Mouse (Mus musculus) WW6 (cell line): Measurements from ENCODE around the gene Gphb5.

Experiments
- DNase-seq: peaks from one replicate; pipeline ENCODE4 v3.0.0-alpha.2; 2013; ENCODE audit warnings: low read depth, low spot score

Gene Gphb5

GRCm38 (mm10) chr12:75394011-75394773 lies 22.4 kb downstream of the Gphb5 start:
- DNase-seq = no peak

DNA sequence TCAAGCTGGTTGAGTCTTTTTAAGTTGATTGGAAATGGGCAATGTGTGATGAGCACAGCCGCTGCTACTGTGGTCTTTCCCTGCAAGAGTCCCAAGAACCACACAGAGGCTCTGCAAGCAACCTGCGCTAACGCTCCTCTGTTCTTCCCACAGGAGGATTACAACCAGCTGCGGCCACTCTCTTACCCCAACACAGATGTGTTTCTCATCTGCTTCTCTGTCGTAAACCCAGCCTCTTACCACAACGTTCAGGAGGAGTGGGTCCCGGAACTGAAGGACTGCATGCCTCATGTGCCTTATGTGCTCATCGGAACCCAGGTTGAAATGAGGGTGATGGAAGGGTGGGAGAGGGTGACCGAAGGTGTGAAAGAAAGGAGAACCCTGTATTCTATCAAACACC lies 25.1 kb downstream of the Gphb5 start:
- DNase-seq = no peak

GRCm38 (mm10) chr12:75389308-75390135 lies 27.1 kb downstream of the Gphb5 start:
- no peak for DNase-seq

DNA sequence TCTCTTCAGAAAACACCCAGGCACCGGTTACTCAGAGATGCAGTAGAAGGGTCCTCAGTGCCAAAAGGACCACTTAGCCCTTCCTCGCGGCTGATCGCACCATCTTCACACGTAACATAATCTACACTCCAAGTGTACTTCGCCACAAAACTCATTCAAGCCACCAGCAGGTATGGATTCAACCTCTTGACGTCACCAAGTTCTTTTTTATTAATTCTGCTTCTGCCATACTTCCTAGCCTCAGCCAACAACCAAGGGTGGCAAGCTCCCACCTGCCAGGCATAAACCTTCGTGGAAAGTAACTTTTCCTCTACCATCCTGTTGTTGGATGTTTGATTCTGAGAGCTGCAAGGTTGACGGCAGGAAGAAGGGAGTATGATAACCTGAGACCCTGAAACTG lies 28.1 kb downstream of the Gphb5 start:
- DNase-seq = no peak

DNA sequence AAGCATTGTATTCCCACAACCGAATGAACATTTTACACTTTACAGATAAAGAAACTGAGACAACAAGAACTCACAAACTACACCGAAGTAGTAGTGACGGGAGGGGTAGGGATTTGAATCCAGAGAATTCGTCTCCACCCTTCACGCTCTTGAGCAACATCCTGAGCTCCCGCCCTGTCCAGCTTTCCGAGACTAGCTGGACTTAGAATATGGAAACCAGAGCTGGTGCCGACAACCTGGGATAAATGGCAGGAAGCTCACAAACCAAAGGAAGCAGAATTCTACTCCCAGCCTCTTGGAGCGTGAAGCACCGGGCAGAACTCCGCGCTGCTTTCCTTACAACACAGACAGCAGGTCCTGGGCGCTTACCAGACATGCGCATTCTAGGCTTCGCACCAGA lies 28.7 kb downstream of the Gphb5 start:
- DNase-seq = no peak

GRCm38 (mm10) chr12:75387156-75387555 lies 29.4 kb downstream of the Gphb5 start:
- DNase-seq = no peak

DNA sequence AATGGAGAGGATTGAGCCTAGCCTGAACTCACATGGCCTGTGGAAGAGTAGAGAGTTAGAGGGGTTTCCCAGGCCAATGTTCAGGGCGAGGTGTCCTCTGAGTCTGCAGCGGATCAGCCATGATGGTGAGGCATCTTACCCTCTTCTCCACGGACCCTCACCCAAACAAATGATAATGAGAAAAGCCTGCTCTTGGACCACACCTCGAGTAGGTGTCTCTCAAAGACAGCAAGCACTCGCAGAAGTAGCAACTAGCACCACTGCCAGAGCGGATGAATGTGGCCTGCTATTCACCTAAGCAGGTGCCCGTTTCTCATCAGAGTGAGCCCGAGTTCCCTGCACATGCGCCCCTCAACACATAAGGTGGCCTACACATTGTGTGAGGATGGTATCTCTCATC lies 29.9 kb downstream of the Gphb5 start:
- no peak for DNase-seq

DNA sequence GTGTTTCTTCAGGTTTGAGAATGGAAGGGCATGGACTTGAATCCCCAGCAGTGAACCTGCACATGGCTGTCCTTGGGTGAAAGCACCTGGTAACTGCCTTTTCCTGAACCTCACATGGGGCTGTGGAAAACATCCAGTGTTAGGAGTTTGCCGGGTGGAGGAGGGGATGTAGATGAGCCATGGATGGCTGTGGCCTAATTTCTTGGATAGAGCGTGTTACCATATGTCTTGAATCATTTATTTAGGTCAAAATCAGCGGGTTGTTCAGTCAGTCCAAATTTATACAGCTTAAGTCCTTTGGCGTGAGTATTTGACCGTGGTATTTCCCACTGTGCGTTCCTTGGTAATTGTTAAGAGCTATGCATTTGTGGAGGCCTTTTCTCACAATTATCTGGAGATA lies 40.5 kb downstream of the Gphb5 start:
- no peak for DNase-seq

GRCm38 (mm10) chr12:75375060-75375459 lies 41.5 kb downstream of the Gphb5 start:
- no peak for DNase-seq

DNA sequence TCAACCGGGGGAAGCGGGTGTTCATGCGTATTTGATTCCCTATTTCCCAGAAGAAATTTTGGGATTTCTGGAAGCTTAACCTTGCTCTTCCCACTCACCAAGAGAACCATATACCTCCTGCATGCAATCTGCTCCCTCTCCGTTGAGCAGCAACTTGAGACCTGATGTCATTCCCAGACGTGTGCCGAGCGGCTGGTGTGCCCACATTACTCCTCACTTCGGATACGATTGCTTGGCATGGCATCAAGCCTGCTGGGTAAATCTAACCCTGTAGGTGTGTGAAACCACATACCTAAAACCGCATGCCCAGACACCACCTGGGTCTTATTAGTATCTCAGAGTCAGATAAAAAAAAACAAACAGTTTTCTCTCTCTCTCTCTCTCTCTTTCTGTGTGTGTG lies 42.1 kb downstream of the Gphb5 start:
- DNase-seq = no peak

GRCm38 (mm10) chr12:75369418-75369851 lies 47.1 kb downstream of the Gphb5 start:
- no peak for DNase-seq

- no peak for DNase-seq
Measured at GRCm38 (mm10) chr12:75368527-75368926, 48.1 kb downstream of the Gphb5 start.

- DNase-seq = no peak
Measured at GRCm38 (mm10) chr12:75367371-75367770, 49.2 kb downstream of the Gphb5 start.

- no peak for DNase-seq
Measured at GRCm38 (mm10) chr12:75365621-75366124, 50.9 kb downstream of the Gphb5 start.

DNA sequence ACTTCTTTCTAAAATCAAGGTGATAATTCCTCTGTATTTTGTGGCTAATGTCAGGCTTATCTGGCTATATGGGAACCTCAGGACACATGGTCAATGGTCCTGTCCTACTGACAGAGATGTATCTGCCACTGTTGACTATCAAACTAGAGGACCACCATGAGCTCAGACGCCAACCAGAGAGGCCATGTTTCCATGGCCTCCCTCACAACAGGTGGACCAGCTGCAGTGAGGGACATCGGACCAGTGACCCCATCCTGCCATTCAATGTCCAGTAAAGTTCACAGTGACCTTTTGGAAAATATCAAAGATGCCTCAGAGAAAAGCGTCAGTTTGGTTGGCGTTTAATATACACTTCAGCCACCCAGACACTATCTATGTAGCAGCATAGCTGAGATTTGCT lies 52.2 kb downstream of the Gphb5 start:
- no peak for DNase-seq

- no peak for DNase-seq
Measured at GRCm38 (mm10) chr12:75362456-75362855, 54.1 kb downstream of the Gphb5 start.
